Mouse (Mus musculus) urinary bladder, postnatal 36 days (tissue): Measurements from ENCODE around the gene Nup54.

Source experiments
- DNase-seq, 2 experiments: peaks; one replicate each; pipeline ENCODE4 v3.0.0; 2022; ENCODE audit warnings: low spot score in 2 of 2, mixed read lengths in 1 of 2

Gene Nup54

GRCm38 (mm10) chr5:92413271-92413981 is 21.6 kb downstream of the Nup54 start:
- DNase-seq: no peak

GRCm38 (mm10) chr5:92411461-92412140 is 23.4 kb downstream of the Nup54 start:
- DNase-seq: no peak

- DNase-seq: no peak
These were observed 24.5 kb downstream of the Nup54 start for GRCm38 (mm10) chr5:92410486-92410885.

- no peak for DNase-seq
These were observed 25.5 kb downstream of the Nup54 start for GRCm38 (mm10) chr5:92409361-92410155.

- no peak for DNase-seq
These were observed 30.7 kb downstream of the Nup54 start for GRCm38 (mm10) chr5:92404400-92404678.

- no peak for DNase-seq
These were observed 31.2 kb downstream of the Nup54 start for GRCm38 (mm10) chr5:92403562-92404399.

- DNase-seq: no peak
These were observed 32.2 kb downstream of the Nup54 start for GRCm38 (mm10) chr5:92402816-92403215.

GRCm38 (mm10) chr5:92398153-92398552 is 36.9 kb downstream of the Nup54 start:
- DNase-seq: peak; percentile 56 to 70

- DNase-seq: no peak
These were observed 38.5 kb downstream of the Nup54 start for GRCm38 (mm10) chr5:92396476-92396875.

GRCm38 (mm10) chr5:92395764-92396163 is 39.3 kb downstream of the Nup54 start:
- no peak for DNase-seq

GRCm38 (mm10) chr5:92393863-92394262 is 41.2 kb downstream of the Nup54 start:
- no peak for DNase-seq

GRCm38 (mm10) chr5:92392542-92392941 is 42.5 kb downstream of the Nup54 start:
- no peak for DNase-seq

GRCm38 (mm10) chr5:92390615-92391014 is 44.4 kb downstream of the Nup54 start:
- DNase-seq: no peak

GRCm38 (mm10) chr5:92389977-92390376 is 45.0 kb downstream of the Nup54 start:
- DNase-seq: no peak

GRCm38 (mm10) chr5:92387433-92387832 is 47.6 kb downstream of the Nup54 start:
- DNase-seq: no peak

- DNase-seq: no peak
These were observed 48.4 kb downstream of the Nup54 start for GRCm38 (mm10) chr5:92386643-92387042.

GRCm38 (mm10) chr5:92386102-92386501 is 48.9 kb downstream of the Nup54 start:
- DNase-seq: no peak

GRCm38 (mm10) chr5:92384855-92385254 is 50.2 kb downstream of the Nup54 start:
- no peak for DNase-seq

GRCm38 (mm10) chr5:92383747-92384146 is 51.3 kb downstream of the Nup54 start:
- no peak for DNase-seq

- no peak for DNase-seq
These were observed 52.7 kb downstream of the Nup54 start for GRCm38 (mm10) chr5:92382349-92382679.

GRCm38 (mm10) chr5:92381550-92382348 is 53.3 kb downstream of the Nup54 start:
- DNase-seq: peak; percentile 70 to 72
